9 mouse cellular contexts compared by ENCODE assay signal in the genomic region with DNA sequence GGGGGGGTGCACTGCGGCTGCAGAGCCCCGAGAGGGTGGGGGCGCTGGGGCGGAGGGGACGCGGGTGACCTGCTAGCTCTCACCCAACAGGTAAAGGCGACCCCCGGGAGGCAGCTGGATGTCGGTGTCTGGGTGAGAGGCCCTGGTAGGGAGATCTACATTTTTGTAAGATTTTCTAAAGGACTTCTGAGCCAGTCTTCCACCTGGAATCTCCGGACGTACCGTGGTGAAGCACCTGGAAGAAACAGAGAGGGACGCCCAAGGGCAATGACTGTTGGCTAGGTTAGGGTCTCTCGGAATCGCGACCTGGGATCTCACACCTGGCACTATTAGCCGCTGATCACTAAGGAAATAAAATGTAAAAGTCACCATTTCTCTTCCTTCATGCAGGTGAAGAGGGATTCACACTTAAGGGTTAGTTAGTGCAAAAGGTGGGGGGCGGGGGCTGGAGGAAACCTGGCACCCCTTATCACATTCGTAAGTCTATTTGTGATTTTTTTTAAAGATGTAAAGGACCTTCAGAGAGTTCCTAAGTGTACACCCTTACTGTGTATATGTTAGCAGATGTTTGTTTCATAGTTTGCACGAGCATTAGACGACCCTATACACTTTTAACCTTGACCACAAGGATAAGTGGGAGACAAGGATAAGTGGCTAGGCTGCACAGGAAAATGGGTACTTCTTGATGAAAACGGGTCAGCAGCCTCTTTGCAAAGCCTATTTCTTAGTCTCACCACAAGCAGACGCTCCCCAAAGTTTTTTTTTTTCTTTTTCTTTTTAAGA. TPM values are rescaled to one million over a fixed set of nuclear protein-coding genes. Genes with fewer than 3 reads are reported as not detected.
DNase-seq lines count a peak whose midpoint lies in the region; ATAC-seq and TF ChIP-seq lines count a peak whose summit lies in the region.
"Had no signal": no experiment of that assay in that cellular context is flagged by ENCODE, and none has a peak within 500 bp of the region (broad histone marks: within the 10 kb centered on the region; RNA-seq: fewer than 3 reads in every experiment).

No protein-coding gene starts in this region.

- no peak for DNase-seq in layer of hippocampus, adult 2 months (ENCODE audit: low spot score in 2 of 2)
- no peak for DNase-seq in layer of hippocampus, adult 18-20 months (ENCODE audit: low spot score in 2 of 2)
- no peak for DNase-seq in hindbrain, postnatal 0 days (ENCODE audit: low spot score)
- no peak for DNase-seq in midbrain, postnatal 0 days (ENCODE audit: low spot score)
- no peak for DNase-seq in gastrocnemius, adult 8-10 months (ENCODE audit: low spot score in 2 of 2)
- DNase-seq in adrenal gland, postnatal 10 days = no peak

- no peak for ATAC-seq in embryonic facial prominence, embryonic 15.5 days (ENCODE audit: insufficient number of reproducible peaks, low FRiP score, low TSS enrichment, low read depth)
- ATAC-seq in hindbrain, postnatal 0 days = no peak
- no peak for ATAC-seq in midbrain, postnatal 0 days (ENCODE audit: low FRiP score)
- no peak for ATAC-seq in CD4-positive, CD25-positive, alpha-beta regulatory T cell, adult 4 months

- no peaks in the 10 kb centered on the region for H3K27me3 ChIP-seq in embryonic facial prominence, embryonic 15.5 days
- H3K27me3 ChIP-seq in hindbrain, postnatal 0 days (ENCODE audit: insufficient read depth, low read length) = no peaks in the 10 kb centered on the region
- no peaks in the 10 kb centered on the region for H3K27me3 ChIP-seq in midbrain, postnatal 0 days (ENCODE audit: insufficient read depth, low read length)

- no peak for TF ChIP-seq CTCF in layer of hippocampus, adult 2 months (conservative IDR thresholded peaks at IDR 0.05)
- no peak for TF ChIP-seq CTCF in hindbrain, postnatal 0 days (IDR thresholded peaks at IDR 0.05; ENCODE audit: low read depth)
- TF ChIP-seq CTCF in midbrain, postnatal 0 days (IDR thresholded peaks at IDR 0.05) = no peak

- H3K9ac ChIP-seq in embryonic facial prominence, embryonic 15.5 days = peak overlapping the region; percentile 71
- H3K9ac ChIP-seq in hindbrain, postnatal 0 days (replicated peaks; ENCODE audit: low read length) = peak overlapping the region; percentile 78
- H3K9ac ChIP-seq in midbrain, postnatal 0 days (replicated peaks; ENCODE audit: low read length, poor library complexity, severe bottlenecking) = peak overlapping the region; percentile 77

- peak overlapping the region; percentile 92 for H3K27ac ChIP-seq in layer of hippocampus, adult 2 months
- peak overlapping the region; percentile 96 for H3K27ac ChIP-seq in embryonic facial prominence, embryonic 15.5 days (replicated peaks)
- H3K27ac ChIP-seq in hindbrain, postnatal 0 days = peak overlapping the region; percentile 96
- H3K27ac ChIP-seq in midbrain, postnatal 0 days (ENCODE audit: low read depth, low read length) = peak overlapping the region; percentile 90

- no peaks in the 10 kb centered on the region for H3K9me3 ChIP-seq in embryonic facial prominence, embryonic 15.5 days (replicated peaks)
- no peaks in the 10 kb centered on the region for H3K9me3 ChIP-seq in hindbrain, postnatal 0 days (ENCODE audit: low read length)
- H3K9me3 ChIP-seq in midbrain, postnatal 0 days (ENCODE audit: low read length) = no peaks in the 10 kb centered on the region

- 2% methylated on average over 23 of the region's 23 CpGs for WGBS in embryonic facial prominence, embryonic 15.5 days
- 2% methylated on average over 21 of the region's 23 CpGs for WGBS in hindbrain, postnatal 0 days
- 1% methylated on average over 23 of the region's 23 CpGs for WGBS in midbrain, postnatal 0 days

- peaks cover 10% of the 10 kb centered on the region; the same call in 1 of the 2 replicates for H3K36me3 ChIP-seq in embryonic facial prominence, embryonic 15.5 days
- no peaks in the 10 kb centered on the region for H3K36me3 ChIP-seq in hindbrain, postnatal 0 days (ENCODE audit: insufficient read depth, low read length)
- H3K36me3 ChIP-seq in midbrain, postnatal 0 days (ENCODE audit: insufficient read depth, low read length) = no peaks in the 10 kb centered on the region

- peaks cover 44% of the 10 kb centered on the region for H3K4me1 ChIP-seq in embryonic facial prominence, embryonic 15.5 days
- H3K4me1 ChIP-seq in hindbrain, postnatal 0 days (ENCODE audit: insufficient read depth, low read length) = peaks cover 22% of the 10 kb centered on the region
- H3K4me1 ChIP-seq in midbrain, postnatal 0 days (ENCODE audit: insufficient read depth, low read length) = peaks cover 13% of the 10 kb centered on the region; the same call in 1 of the 2 replicates

- H3K4me2 ChIP-seq in embryonic facial prominence, embryonic 15.5 days (replicated peaks) = peak overlapping the region; percentile 69
- H3K4me2 ChIP-seq in hindbrain, postnatal 0 days (ENCODE audit: low read depth, low read length) = peak overlapping the region; percentile 77
- H3K4me2 ChIP-seq in midbrain, postnatal 0 days (ENCODE audit: low read depth, low read length, poor library complexity, severe bottlenecking) = peak overlapping the region; percentile 73

- H3K4me3 ChIP-seq in layer of hippocampus, adult 2 months = peak overlapping the region; percentile 88
- peak overlapping the region; percentile 63 for H3K4me3 ChIP-seq in embryonic facial prominence, embryonic 15.5 days (replicated peaks)
- H3K4me3 ChIP-seq in hindbrain, postnatal 0 days (ENCODE audit: low read length) = peak overlapping the region; percentile 84
- H3K4me3 ChIP-seq in midbrain, postnatal 0 days (ENCODE audit: low read depth, low read length) = peak overlapping the region; percentile 61

RNA-seq across cellular contexts. Expression of a gene that starts 0.9 kb away (rescaled TPM):
- total RNA-seq in layer of hippocampus, adult 2 months (2021) = 10 to 100 TPM; 17.8 to 17.9 TPM
- total RNA-seq in layer of hippocampus, adult 18-20 months (2021) = 10 to 100 TPM; 17.5 to 17.9 TPM
- polyA plus RNA-seq in embryonic facial prominence, embryonic 15.5 days (2015; fragmentation: Nextera tagmentation; extraction: Ambion mirVana) = 10.8 and 12.0 TPM in 2 replicates
- 66.7 and 67.2 TPM in 2 replicates for total RNA-seq in hindbrain, postnatal 0 days (2014; rRNA removed)
- polyA plus RNA-seq in hindbrain, postnatal 0 days (2015; fragmentation: Nextera tagmentation; extraction: Ambion mirVana) = 5.9 and 6.3 TPM in 2 replicates
- 56.9 and 61.2 TPM in 2 replicates for total RNA-seq in midbrain, postnatal 0 days (2014; rRNA removed)
- 4.7 and 5.0 TPM in 2 replicates for polyA plus RNA-seq in midbrain, postnatal 0 days (2015; fragmentation: Nextera tagmentation; extraction: Ambion mirVana)
- polyA plus RNA-seq in CD4-positive, CD25-positive, alpha-beta regulatory T cell, adult 4 months (2017; shearing (Covaris generic)) = not detected
- 10 to 100 TPM; 23.3 to 46.6 (median 44.6) TPM for total RNA-seq in gastrocnemius, adult 8-10 months (2022)
- total RNA-seq in adrenal gland, postnatal 10 days (2021) = 10 to 100 TPM; 17.0 to 24.9 TPM

RNA-seq across cellular contexts. Expression of a gene that starts 24.1 kb away (rescaled TPM):
- 1 to 10 TPM; 7.4 to 7.6 TPM for total RNA-seq in layer of hippocampus, adult 2 months (2021)
- 1 to 10 TPM; 8.2 to 8.3 TPM for total RNA-seq in layer of hippocampus, adult 18-20 months (2021)
- 9.1 and 10.3 TPM in 2 replicates for polyA plus RNA-seq in embryonic facial prominence, embryonic 15.5 days (2015; fragmentation: Nextera tagmentation; extraction: Ambion mirVana)
- 3.8 and 5.1 TPM in 2 replicates for total RNA-seq in hindbrain, postnatal 0 days (2014; rRNA removed)
- polyA plus RNA-seq in hindbrain, postnatal 0 days (2015; fragmentation: Nextera tagmentation; extraction: Ambion mirVana) = 2.7 and 3.2 TPM in 2 replicates
- 3.6 and 6.9 TPM in 2 replicates for total RNA-seq in midbrain, postnatal 0 days (2014; rRNA removed)
- polyA plus RNA-seq in midbrain, postnatal 0 days (2015; fragmentation: Nextera tagmentation; extraction: Ambion mirVana) = 2.3 and 2.8 TPM in 2 replicates
- 10 to 100 TPM; 15.5 to 29.8 TPM for polyA plus RNA-seq in CD4-positive, CD25-positive, alpha-beta regulatory T cell, adult 4 months (2017; shearing (Covaris generic))
- total RNA-seq in gastrocnemius, adult 8-10 months (2022) = 1 to 10 TPM; 7.6 to 8.7 (median 8.0) TPM
- total RNA-seq in adrenal gland, postnatal 10 days (2021) = 10 to 100 TPM; 20.4 to 21.2 TPM

RNA-seq across cellular contexts. Expression of a gene that starts 59.2 kb away (rescaled TPM):
- total RNA-seq in layer of hippocampus, adult 2 months (2021) = not detected
- not detected for total RNA-seq in layer of hippocampus, adult 18-20 months (2021)
- polyA plus RNA-seq in embryonic facial prominence, embryonic 15.5 days (2015; fragmentation: Nextera tagmentation; extraction: Ambion mirVana) = 34.4 and 38.8 TPM in 2 replicates
- total RNA-seq in hindbrain, postnatal 0 days (2014; rRNA removed) = not detected in 2 replicates
- 17.5 and 17.7 TPM in 2 replicates for polyA plus RNA-seq in hindbrain, postnatal 0 days (2015; fragmentation: Nextera tagmentation; extraction: Ambion mirVana)
- total RNA-seq in midbrain, postnatal 0 days (2014; rRNA removed) = not detected in 2 replicates
- polyA plus RNA-seq in midbrain, postnatal 0 days (2015; fragmentation: Nextera tagmentation; extraction: Ambion mirVana) = 16.3 and 16.8 TPM in 2 replicates
- polyA plus RNA-seq in CD4-positive, CD25-positive, alpha-beta regulatory T cell, adult 4 months (2017; shearing (Covaris generic)) = not detected
- not detected for total RNA-seq in gastrocnemius, adult 8-10 months (2022)
- total RNA-seq in adrenal gland, postnatal 10 days (2021) = not detected
- total RNA-seq: gastrocnemius, postnatal 10 days had no signal
